Mouse (Mus musculus) stomach, postnatal 0 days (tissue): ENCODE results near the gene Cfap77.

ENCODE experiments used
- CTCF ChIP-seq: IDR thresholded peaks from 2 replicates; pipeline ENCODE4 v1.5.1; 2016; ENCODE audit warnings: antibody characterized with exemption, low read depth, mild to moderate bottlenecking, moderate library complexity
- EP300 ChIP-seq: optimal IDR thresholded peaks from 2 replicates; pipeline ENCODE3; 2016; ENCODE audit warnings: antibody characterized with exemption

GRCm38 (mm10) chr2:29040594-29041476 is 14.0 kb downstream of the Cfap77 start:
- TF ChIP-seq CTCF: no peak
- no peak for TF ChIP-seq EP300
